Mouse (Mus musculus): ENCODE measurements around the gene Ppp2r2d.

DNA sequence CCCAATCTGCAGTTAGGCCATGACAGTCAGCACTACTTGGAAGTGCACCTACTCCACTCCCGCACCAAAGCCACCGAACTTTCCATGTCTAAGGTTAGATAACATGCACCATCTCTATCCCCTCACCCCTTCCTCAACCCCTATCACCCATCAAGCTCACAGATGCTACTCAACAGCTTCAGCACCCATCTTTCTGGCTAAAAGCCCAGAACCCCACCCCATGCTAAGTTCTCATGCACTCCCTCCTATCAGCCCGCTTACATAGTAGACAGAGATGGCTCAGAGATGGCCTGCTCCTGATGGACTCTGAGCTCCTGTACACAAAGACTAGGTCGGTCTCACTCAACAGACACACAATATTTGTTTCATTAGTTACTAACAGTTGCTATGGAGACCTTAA, 2.5 kb upstream of the Ppp2r2d start:
- TF ChIP-seq POLR2A (IDR thresholded peaks at IDR 0.05; ENCODE audit: insufficient read depth, low read depth, low read length) (no peak), CTCF (IDR thresholded peaks at IDR 0.05; ENCODE audit: insufficient read depth, low read depth, low read length) (no peak)
